Mouse (Mus musculus) kidney, adult 10 weeks (tissue): ENCODE measurements around the gene Gzf1. TPM values are rescaled to one million over a fixed set of nuclear protein-coding genes. Genes with fewer than 3 reads are reported as not detected.

Experiments
- polyA plus RNA-seq: library from polyadenylated mRNA; stranded (reverse); fragments of 350-450 nt; fragmentation: Illumina TruSeq; extraction: RNeasy Lipid Tissue Mini Kit (QIAGEN cat#74804); gene quantifications from one replicate; pipeline ENCODE4 v1.2.3, GENCODE M21; 2014; ENCODE audit warnings: low read depth, low replicate concordance

The Gzf1 gene
- 38.2 TPM for polyA plus RNA-seq

DNA sequence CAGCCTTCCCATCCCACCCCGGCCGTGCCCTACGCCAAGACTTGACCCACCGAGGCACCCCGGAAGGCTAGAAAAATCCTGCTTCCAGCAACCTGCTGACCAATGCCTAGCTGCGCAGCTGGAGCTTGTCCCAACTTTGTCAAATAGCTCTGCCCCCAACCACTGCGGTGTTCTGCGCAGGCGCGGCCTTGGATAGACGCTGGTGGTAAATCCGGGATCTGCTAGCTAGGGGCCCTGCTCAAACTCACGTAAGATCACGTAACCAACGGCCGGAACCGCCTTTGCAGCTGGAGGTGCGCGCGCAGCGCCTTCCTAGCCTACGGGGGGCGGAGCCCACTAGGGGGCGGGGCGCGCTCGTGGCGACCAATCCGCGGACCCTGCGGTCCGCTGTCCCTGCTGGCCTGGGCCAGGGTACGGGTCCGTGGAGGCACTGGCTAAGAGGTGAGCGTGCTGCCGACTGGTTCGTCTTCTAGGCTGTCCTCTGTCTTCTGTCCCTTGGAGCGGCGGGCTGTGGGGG lies at the start of gene Gzf1:
TSS of gene Gzf1 (plus strand) at position 249 of the 517 bp plus-strand sequence.

GRCm38 (mm10) chr2:148672199-148673096 lies 8.4 kb upstream of the Gzf1 start, which contains the start of gene Nxt1:
Gene Nxt1, plus strand, starts transcription at chr2:148672601.

DNA sequence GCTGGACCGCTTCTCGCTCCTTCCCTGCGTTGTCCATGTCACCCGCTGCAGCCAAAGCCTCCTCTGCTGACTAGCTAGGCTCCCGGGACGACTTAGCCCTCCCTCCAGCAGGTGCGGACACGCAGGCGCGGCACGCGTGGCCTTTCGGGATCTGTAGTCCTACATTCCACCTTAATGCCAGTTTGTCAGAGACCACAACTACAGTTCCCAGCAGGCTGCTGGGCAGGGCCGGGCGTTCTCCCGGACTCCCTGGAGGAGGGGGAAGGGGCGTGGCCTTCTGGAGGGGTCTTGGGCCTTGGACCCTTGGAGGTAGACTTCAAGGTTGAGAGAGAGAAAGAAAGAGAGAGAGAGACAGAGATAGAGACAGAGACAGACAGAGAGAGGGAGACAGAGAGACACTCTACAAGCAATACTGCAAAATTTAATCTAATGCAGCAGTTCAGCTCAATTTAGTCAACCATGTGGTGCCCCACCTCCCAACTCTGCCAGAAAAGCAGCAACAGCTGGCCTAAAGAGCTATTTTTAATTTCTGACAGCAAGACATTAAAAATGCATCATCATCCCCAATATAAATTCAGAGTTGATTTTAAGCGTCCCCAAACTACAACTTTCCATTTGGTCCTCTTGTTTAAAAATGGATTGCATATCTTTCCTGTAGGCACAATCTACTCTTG lies 51.6 kb downstream of the Gzf1 start, which contains the start of gene Napb:
TSS of gene Napb (minus strand) at position 141 of the 674 bp plus-strand sequence.

Other genes with a start within 250 kb of the Gzf1 start
- gene Cd93, start 237.5 kb upstream of the Gzf1 start, polyA plus RNA-seq: 20.2 TPM
- gene Nxt1, start 8.4 kb upstream of the Gzf1 start, polyA plus RNA-seq: 4.1 TPM
- 3.8 TPM for gene Napb, start 51.4 kb downstream of the Gzf1 start, polyA plus RNA-seq
- gene Cstl1, start 69.3 kb downstream of the Gzf1 start, polyA plus RNA-seq: not detected
- not detected for gene Cst11, start 90.5 kb downstream of the Gzf1 start, polyA plus RNA-seq
- not detected for gene 8030411F24Rik, start 101.0 kb downstream of the Gzf1 start, polyA plus RNA-seq
- gene Cst12, start 108.3 kb downstream of the Gzf1 start, polyA plus RNA-seq: not detected
- gene Cst8, start 117.8 kb downstream of the Gzf1 start, polyA plus RNA-seq: 3.7 TPM
- gene Cst13, start 139.1 kb downstream of the Gzf1 start, polyA plus RNA-seq: not detected
- not detected for gene Cst9, start 154.1 kb downstream of the Gzf1 start, polyA plus RNA-seq
- gene 9230104L09Rik, start 184.0 kb downstream of the Gzf1 start, polyA plus RNA-seq: not detected
- gene Cst3, start 194.7 kb downstream of the Gzf1 start, polyA plus RNA-seq: 32.9 TPM